Mouse (Mus musculus) C2C12 (cell line): ENCODE measurements around the gene Mob1b.

Source experiments
- FOSL1 ChIP-seq: IDR thresholded peaks from one replicate; pipeline ENCODE4 v1.8.0; 2011; ENCODE audit warnings: mild to moderate bottlenecking, low read length; ENCODE audit not compliant: poor library complexity, insufficient read depth, severe bottlenecking
- USF1 ChIP-seq: IDR thresholded peaks from one replicate; pipeline ENCODE4 v1.6.1; 2011; ENCODE audit warnings: low read depth, mild to moderate bottlenecking, control low read depth, moderate library complexity

DNA sequence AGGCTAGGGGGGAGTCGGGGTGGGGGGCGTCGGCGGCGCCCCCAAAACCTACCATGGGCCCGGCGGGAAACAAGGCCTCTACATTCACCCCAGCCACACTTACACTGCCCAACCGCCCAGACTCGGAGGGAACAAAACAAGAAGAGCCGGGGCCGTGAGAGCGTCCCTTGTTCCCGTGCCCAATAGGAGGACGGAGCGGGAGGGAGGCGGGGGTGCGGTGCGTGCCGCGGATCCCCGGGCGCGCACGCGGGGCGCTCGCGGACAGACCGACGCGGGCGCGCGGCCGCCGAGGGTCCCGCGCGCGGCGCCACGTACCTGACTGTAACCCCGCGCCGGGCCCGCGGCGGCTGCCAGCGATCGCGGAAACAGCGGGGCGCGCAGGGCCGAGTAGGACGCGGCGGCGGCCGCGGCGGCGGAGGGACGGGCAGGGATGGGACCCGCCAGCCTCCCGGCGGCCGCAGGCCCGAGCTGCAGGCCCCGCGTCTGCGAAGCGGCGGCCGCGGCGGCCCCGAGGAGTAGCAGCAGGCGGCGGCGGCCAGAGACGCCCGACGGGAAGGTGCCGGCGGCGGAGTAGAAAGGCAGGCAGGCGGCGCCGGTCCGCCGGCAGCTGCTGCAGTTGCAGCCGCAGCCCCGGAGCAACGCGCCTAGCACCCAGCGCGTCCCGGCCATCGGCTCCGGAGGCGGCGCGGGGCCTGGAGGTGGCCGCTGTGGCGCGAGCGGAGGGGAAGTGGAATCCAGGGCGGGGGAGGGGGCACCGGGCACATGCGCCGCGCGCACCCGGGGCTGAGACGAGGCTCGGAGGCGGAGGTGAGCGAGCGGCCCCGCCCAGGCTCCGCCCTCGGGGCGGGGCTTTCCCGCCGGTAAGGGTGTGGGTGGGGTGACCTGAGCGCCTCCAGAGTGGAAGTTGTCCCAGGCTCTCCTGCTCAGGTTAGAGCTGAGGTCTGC is 44.9 kb upstream of the Mob1b start, which contains the start of gene Grsf1:
- TF ChIP-seq FOSL1 (no peak), USF1 (no peak)
